Mouse (Mus musculus) ES-Bruce4 (cell line): ENCODE results near the gene Fosb. TPM values are rescaled to one million over a fixed set of nuclear protein-coding genes. Genes with fewer than 3 reads are reported as not detected.

Source experiments
- H3K27ac ChIP-seq: 2 replicates; pipeline ENCODE4 v1.5.1; 2012; ENCODE audit warnings: low read length, inconsistent platforms; ENCODE audit not compliant: insufficient read depth
- H3K27me3 ChIP-seq: 2 replicates; pipeline ENCODE4 v1.6.1; 2012; ENCODE audit warnings: mild to moderate bottlenecking, low read length, inconsistent platforms; ENCODE audit not compliant: control insufficient read depth, poor library complexity, insufficient read depth, severe bottlenecking
- H3K36me3 ChIP-seq: 2 replicates; pipeline ENCODE4 v1.6.1; 2012; ENCODE audit warnings: inconsistent platforms, mild to moderate bottlenecking, low read length, moderate library complexity; ENCODE audit not compliant: control insufficient read depth, poor library complexity, insufficient read depth, severe bottlenecking
- H3K4me1 ChIP-seq: one replicate; pipeline ENCODE4 v1.8.1; 2011; ENCODE audit warnings: low read length; ENCODE audit not compliant: control insufficient read depth, insufficient read depth
- H3K4me3 ChIP-seq: 2 replicates; pipeline ENCODE4 v1.5.1; 2011; ENCODE audit warnings: low read depth, mild to moderate bottlenecking, low read length
- H3K9ac ChIP-seq: 2 replicates; pipeline ENCODE4 v1.6.1; 2012; ENCODE audit warnings: low read depth, mild to moderate bottlenecking, inconsistent platforms; ENCODE audit not compliant: poor library complexity, severe bottlenecking
- H3K9me3 ChIP-seq: replicated peaks from 2 replicates; pipeline ENCODE4 v1.6.1; 2012; ENCODE audit warnings: mild to moderate bottlenecking, low read length, inconsistent platforms; ENCODE audit not compliant: control insufficient read depth, poor library complexity, insufficient read depth, severe bottlenecking
- CTCF ChIP-seq: IDR thresholded peaks from one replicate; pipeline ENCODE4 v1.8.1; 2011; ENCODE audit warnings: low read depth, low read length
- EP300 ChIP-seq: IDR thresholded peaks from 2 replicates; pipeline ENCODE4 v1.6.1; 2011; ENCODE audit warnings: low read depth, low read length; ENCODE audit not compliant: insufficient read depth
- POLR2A ChIP-seq: IDR thresholded peaks from one replicate; pipeline ENCODE4 v1.8.1; 2011; ENCODE audit warnings: low read length; ENCODE audit not compliant: insufficient read depth
- polyA plus RNA-seq: library from polyadenylated mRNA; stranded (reverse); fragments of >200 nt; gene quantifications from 2 replicates; pipeline ENCODE4 v1.2.4, GENCODE M21; 2011; ENCODE audit warnings: low read depth; ENCODE audit not compliant: missing spikeins, insufficient read depth, insufficient read length

Fosb gene
- polyA plus RNA-seq, 1 experiment, result 1.1 TPM

GRCm38 (mm10) chr7:19265928-19266822, 43.7 kb downstream of the Fosb start:
- H3K4me1 ChIP-seq, result peaks cover 9% of the 10 kb centered on the region
- H3K4me3 ChIP-seq, result no peak overlapping the region
- H3K27me3 ChIP-seq, result no peaks in the 10 kb centered on the region
- H3K9me3 ChIP-seq, result no peaks in the 10 kb centered on the region
- peak overlapping the region; percentile 63 for H3K27ac ChIP-seq
- TF ChIP-seq CTCF (no peak), EP300 (no peak), POLR2A (no peak)
- H3K36me3 ChIP-seq, result peaks cover 26% of the 10 kb centered on the region
- H3K9ac ChIP-seq, result peak overlapping the region; percentile 15; the same call in 1 of the 2 replicates

GRCm38 (mm10) chr7:19265147-19265546, 44.7 kb downstream of the Fosb start:
- H3K4me1 ChIP-seq, result peaks cover 9% of the 10 kb centered on the region
- H3K27me3 ChIP-seq, result no peaks in the 10 kb centered on the region
- peaks cover 27% of the 10 kb centered on the region for H3K36me3 ChIP-seq
- H3K27ac ChIP-seq, result 0 out of 2 replicates have a peak overlapping the region, but pooled peaks have one; percentile 17
- H3K9ac ChIP-seq, result no peak overlapping the region
- no peak for TF ChIP-seq CTCF
- no peak for TF ChIP-seq POLR2A
- no peak for TF ChIP-seq EP300
- no peaks in the 10 kb centered on the region for H3K9me3 ChIP-seq
- no peak overlapping the region for H3K4me3 ChIP-seq

- peak overlapping the region; percentile 73 for H3K27ac ChIP-seq
- no peaks in the 10 kb centered on the region for H3K9me3 ChIP-seq
- H3K27me3 ChIP-seq, result no peaks in the 10 kb centered on the region
- H3K4me3 ChIP-seq, result no peak overlapping the region
- H3K9ac ChIP-seq, result no peak overlapping the region
- peaks cover 33% of the 10 kb centered on the region for H3K36me3 ChIP-seq
- TF ChIP-seq EP300 (no peak), POLR2A (no peak), CTCF (no peak)
- no peaks in the 10 kb centered on the region for H3K4me1 ChIP-seq
These were observed 51.5 kb downstream of the Fosb start for GRCm38 (mm10) chr7:19258336-19258735.

- Histone ChIP-seq H3K27ac (peak overlapping the region; percentile 73), H3K4me3 (peak overlapping the region; percentile 29), H3K4me1 (no peaks in the 10 kb centered on the region), H3K27me3 (no peaks in the 10 kb centered on the region), H3K36me3 (peaks cover 28% of the 10 kb centered on the region), H3K9me3 (no peaks in the 10 kb centered on the region), H3K9ac (no peak overlapping the region; the same call in 1 of the 2 replicates)
- TF ChIP-seq POLR2A, result no peak
- TF ChIP-seq EP300, result 0 out of 2 replicates have a peak, but pooled peaks have one; percentile 32
- no peak for TF ChIP-seq CTCF
These were observed 52.3 kb downstream of the Fosb start for GRCm38 (mm10) chr7:19257390-19258022.

- peaks cover 24% of the 10 kb centered on the region for H3K36me3 ChIP-seq
- no peak overlapping the region for H3K9ac ChIP-seq
- H3K27ac ChIP-seq, result no peak overlapping the region
- H3K4me1 ChIP-seq, result no peaks in the 10 kb centered on the region
- TF ChIP-seq CTCF (no peak), POLR2A (no peak), EP300 (no peak)
- no peaks in the 10 kb centered on the region for H3K27me3 ChIP-seq
- no peak overlapping the region for H3K4me3 ChIP-seq
- no peaks in the 10 kb centered on the region for H3K9me3 ChIP-seq
These were observed 53.3 kb downstream of the Fosb start for GRCm38 (mm10) chr7:19256567-19256966.

- Histone ChIP-seq H3K36me3 (peaks cover 20% of the 10 kb centered on the region), H3K4me1 (no peaks in the 10 kb centered on the region), H3K9ac (no peak overlapping the region), H3K27me3 (no peaks in the 10 kb centered on the region), H3K4me3 (peak overlapping the region; percentile 40), H3K27ac (no peak overlapping the region), H3K9me3 (no peaks in the 10 kb centered on the region)
- TF ChIP-seq EP300, result no peak
- TF ChIP-seq POLR2A, result no peak
- TF ChIP-seq CTCF, result no peak
These were observed 54.5 kb downstream of the Fosb start for GRCm38 (mm10) chr7:19255395-19255794.
